In the genomic region with DNA sequence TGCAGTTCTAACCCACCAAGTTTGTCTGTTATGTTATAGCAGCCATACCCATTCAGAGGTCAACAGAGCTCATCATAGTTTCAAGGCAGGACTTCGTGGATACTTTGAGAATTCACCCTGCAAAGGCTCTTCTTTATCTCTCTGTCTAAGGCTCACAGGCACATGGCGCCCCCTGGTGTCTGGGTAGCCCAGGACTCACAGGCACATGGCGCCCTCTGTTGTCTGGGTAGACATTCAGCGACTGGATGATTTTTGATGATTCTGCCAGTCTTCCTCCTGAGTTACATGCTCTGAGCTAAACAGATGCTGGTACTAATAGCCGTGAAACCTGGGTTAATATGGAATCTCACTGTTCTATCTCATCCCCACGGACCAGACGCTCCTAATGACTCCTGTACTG, we compare ENCODE assay signal across 9 mouse cellular contexts. TPM values are rescaled to one million over a fixed set of nuclear protein-coding genes. Genes with fewer than 3 reads are reported as not detected.
DNase-seq lines count a peak whose midpoint lies in the region; ATAC-seq and TF ChIP-seq lines count a peak whose summit lies in the region.
"Had no signal": no experiment of that assay in that cellular context is flagged by ENCODE, and none has a peak within 500 bp of the region (broad histone marks: within the 10 kb centered on the region; RNA-seq: fewer than 3 reads in every experiment).

No protein-coding gene starts in this region.

- peak; percentile 82 for TF ChIP-seq CTCF in kidney, postnatal 0 days (IDR thresholded peaks at IDR 0.05; ENCODE audit: low read depth)

- DNase-seq in kidney, adult 18-20 months, result peak; percentile 50
- DNase-seq in ES-CJ7 (ENCODE audit: low read depth, low spot score), result peak; percentile 79
- peak; percentile 82 for DNase-seq in adrenal gland, postnatal 25 days
- DNase-seq in kidney, postnatal 0 days (ENCODE audit: low spot score), result peak; percentile 28
- peak; percentile 50 for DNase-seq in lung, postnatal 14 days
- peak; percentile 47 for DNase-seq in testis, postnatal 14 days (ENCODE audit: low spot score)
- no peak for DNase-seq in hindbrain, embryonic 14.5 days (ENCODE audit: low spot score)

- H3K4me2 ChIP-seq in kidney, embryonic 15.5 days, result no peak overlapping the region
- no peak overlapping the region for H3K4me2 ChIP-seq in kidney, postnatal 0 days (ENCODE audit: low read length)
- no peak overlapping the region for H3K4me2 ChIP-seq in hindbrain, embryonic 14.5 days (replicated peaks)
- H3K4me2 ChIP-seq: limb, embryonic 12.5 days had no signal

- H3K27ac ChIP-seq in kidney, embryonic 15.5 days, result no peak overlapping the region
- H3K27ac ChIP-seq in kidney, postnatal 0 days, result no peak overlapping the region
- H3K27ac ChIP-seq in hindbrain, embryonic 14.5 days, result no peak overlapping the region
- H3K27ac ChIP-seq: limb, embryonic 12.5 days had no signal

- H3K4me1 ChIP-seq in kidney, embryonic 15.5 days, result no peaks in the 10 kb centered on the region
- no peaks in the 10 kb centered on the region for H3K4me1 ChIP-seq in kidney, postnatal 0 days (replicated peaks; ENCODE audit: insufficient read depth, low read length)
- 0 out of 2 replicates have a peak, but pooled peaks cover 8% of the 10 kb centered on the region for H3K4me1 ChIP-seq in hindbrain, embryonic 14.5 days (replicated peaks; ENCODE audit: control insufficient read depth, insufficient read depth, low read length)
- H3K4me1 ChIP-seq: limb, embryonic 12.5 days had no signal

- H3K9me3 ChIP-seq in kidney, embryonic 15.5 days (replicated peaks), result no peaks in the 10 kb centered on the region
- no peaks in the 10 kb centered on the region for H3K9me3 ChIP-seq in kidney, postnatal 0 days (replicated peaks; ENCODE audit: low read length)
- H3K9me3 ChIP-seq in hindbrain, embryonic 14.5 days (ENCODE audit: control insufficient read depth, low read length), result no peaks in the 10 kb centered on the region
- H3K9me3 ChIP-seq: limb, embryonic 12.5 days had no signal

- no peaks in the 10 kb centered on the region for H3K36me3 ChIP-seq in kidney, embryonic 15.5 days
- H3K36me3 ChIP-seq in kidney, postnatal 0 days (ENCODE audit: insufficient read depth, low read length), result no peaks in the 10 kb centered on the region
- H3K36me3 ChIP-seq in hindbrain, embryonic 14.5 days (replicated peaks; ENCODE audit: control insufficient read depth, insufficient read depth), result no peaks in the 10 kb centered on the region
- H3K36me3 ChIP-seq: limb, embryonic 12.5 days had no signal

- no peak for ATAC-seq in kidney, embryonic 15.5 days (replicated peaks; ENCODE audit: low FRiP score)
- no peak for ATAC-seq in kidney, postnatal 0 days (replicated peaks; ENCODE audit: low FRiP score, low read depth)
- no peak for ATAC-seq in hindbrain, embryonic 14.5 days (ENCODE audit: low FRiP score)

- H3K4me3 ChIP-seq in kidney, embryonic 15.5 days (replicated peaks), result no peak overlapping the region
- no peak overlapping the region for H3K4me3 ChIP-seq in kidney, postnatal 0 days (replicated peaks; ENCODE audit: low read depth, low read length)
- H3K4me3 ChIP-seq in hindbrain, embryonic 14.5 days (replicated peaks; ENCODE audit: low read length), result no peak overlapping the region
- H3K4me3 ChIP-seq: limb, embryonic 12.5 days had no signal

- 80% methylated on average over 7 of the region's 7 CpGs for WGBS in kidney, embryonic 15.5 days
- WGBS in kidney, postnatal 0 days, result 69% methylated on average over 7 of the region's 7 CpGs
- 72% methylated on average over 7 of the region's 7 CpGs for WGBS in hindbrain, embryonic 14.5 days

- H3K9ac ChIP-seq in kidney, embryonic 15.5 days, result no peak overlapping the region
- H3K9ac ChIP-seq in kidney, postnatal 0 days (ENCODE audit: low read depth, low read length), result no peak overlapping the region
- H3K9ac ChIP-seq in hindbrain, embryonic 14.5 days, result no peak overlapping the region
- H3K9ac ChIP-seq: limb, embryonic 12.5 days had no signal

- no peaks in the 10 kb centered on the region for H3K27me3 ChIP-seq in kidney, embryonic 15.5 days
- no peaks in the 10 kb centered on the region for H3K27me3 ChIP-seq in kidney, postnatal 0 days (ENCODE audit: insufficient read depth, low read length)
- no peaks in the 10 kb centered on the region for H3K27me3 ChIP-seq in hindbrain, embryonic 14.5 days (ENCODE audit: control insufficient read depth, insufficient read depth, low read length)
- H3K27me3 ChIP-seq: limb, embryonic 12.5 days had no signal

RNA-seq across cellular contexts. Expression of a gene that starts 34.3 kb away (rescaled TPM):
- 0.32 and 0.63 TPM in 2 replicates for polyA plus RNA-seq in kidney, embryonic 15.5 days (2015; fragmentation: Nextera tagmentation; extraction: Ambion mirVana)
- total RNA-seq in adrenal gland, postnatal 25 days (2021), result not detected in 2 replicates
- 0.19 and 0.45 TPM in 2 replicates for polyA plus RNA-seq in kidney, postnatal 0 days (2015; fragmentation: Nextera tagmentation; extraction: Ambion mirVana)
- 0.09 and 0.20 TPM in 2 replicates for polyA plus RNA-seq in hindbrain, embryonic 14.5 days (2014; fragmentation: Nextera tagmentation; extraction: Ambion mirVana)
- polyA plus RNA-seq: limb, embryonic 12.5 days had no signal
